Comparison of ENCODE assay signal across 17 mouse cellular contexts in genomic region chr6:53462802-53463201, GRCm38 (mm10).
DNase-seq lines count a peak whose midpoint lies in the region; ATAC-seq and TF ChIP-seq lines count a peak whose summit lies in the region.
"Had no signal": no experiment of that assay in that cellular context is flagged by ENCODE, and none has a peak within 500 bp of the region (broad histone marks: within the 10 kb centered on the region; RNA-seq: fewer than 3 reads in every experiment).

No protein-coding gene starts in this region.

- no peaks in the 10 kb centered on the region for H3K9me3 ChIP-seq in hindbrain, postnatal 0 days (ENCODE audit: low read length)
- H3K9me3 ChIP-seq in hindbrain, embryonic 10.5 days = no peaks in the 10 kb centered on the region
- H3K9me3 ChIP-seq in limb, embryonic 14.5 days (ENCODE audit: control insufficient read depth, low read length) = no peaks in the 10 kb centered on the region
- H3K9me3 ChIP-seq: hindbrain, embryonic 13.5 days; intestine, embryonic 15.5 days; neural tube, embryonic 13.5 days had no signal

- no peaks in the 10 kb centered on the region; the same call in 1 of the 2 replicates for H3K27me3 ChIP-seq in hindbrain, postnatal 0 days (ENCODE audit: insufficient read depth, low read length)
- H3K27me3 ChIP-seq in hindbrain, embryonic 10.5 days (ENCODE audit: insufficient read depth, poor library complexity, severe bottlenecking) = no peaks in the 10 kb centered on the region
- H3K27me3 ChIP-seq in limb, embryonic 14.5 days (ENCODE audit: control insufficient read depth, insufficient read depth, low read length) = no peaks in the 10 kb centered on the region
- H3K27me3 ChIP-seq: hindbrain, embryonic 13.5 days; intestine, embryonic 15.5 days; neural tube, embryonic 13.5 days had no signal

- no peak overlapping the region for H3K4me3 ChIP-seq in hindbrain, postnatal 0 days (ENCODE audit: low read length)
- no peak overlapping the region for H3K4me3 ChIP-seq in hindbrain, embryonic 10.5 days
- H3K4me3 ChIP-seq in limb, embryonic 14.5 days (replicated peaks; ENCODE audit: low read length) = no peak overlapping the region
- H3K4me3 ChIP-seq: hindbrain, embryonic 13.5 days; intestine, embryonic 15.5 days; neural tube, embryonic 13.5 days had no signal

- peak overlapping the region; percentile 25; the same call in 1 of the 2 replicates for H3K4me2 ChIP-seq in hindbrain, postnatal 0 days (ENCODE audit: low read depth, low read length)
- H3K4me2 ChIP-seq in limb, embryonic 14.5 days (replicated peaks; ENCODE audit: low read depth, low read length, severe bottlenecking) = no peak overlapping the region
- H3K4me2 ChIP-seq: hindbrain, embryonic 13.5 days; intestine, embryonic 15.5 days; neural tube, embryonic 13.5 days had no signal

- H3K27ac ChIP-seq in hindbrain, postnatal 0 days = no peak overlapping the region
- H3K27ac ChIP-seq in hindbrain, embryonic 10.5 days = no peak overlapping the region
- peak overlapping the region; percentile 65 for H3K27ac ChIP-seq in limb, embryonic 14.5 days (replicated peaks; ENCODE audit: low read depth, low read length)
- H3K27ac ChIP-seq: hindbrain, embryonic 13.5 days; intestine, embryonic 15.5 days; neural tube, embryonic 13.5 days had no signal

- WGBS in hindbrain, postnatal 0 days = 40% methylated on average over 7 of the region's 7 CpGs
- 80% methylated on average over 7 of the region's 7 CpGs for WGBS in hindbrain, embryonic 10.5 days
- WGBS in limb, embryonic 14.5 days = 30% methylated on average over 7 of the region's 7 CpGs

- no peak overlapping the region for H3K9ac ChIP-seq in hindbrain, postnatal 0 days (replicated peaks; ENCODE audit: low read length)
- no peak overlapping the region for H3K9ac ChIP-seq in limb, embryonic 14.5 days (ENCODE audit: low read depth, low read length, severe bottlenecking)
- H3K9ac ChIP-seq: hindbrain, embryonic 13.5 days; intestine, embryonic 15.5 days; liver, postnatal 0 days; neural tube, embryonic 13.5 days had no signal

- H3K36me3 ChIP-seq in hindbrain, postnatal 0 days (ENCODE audit: insufficient read depth, low read length) = no peaks in the 10 kb centered on the region
- no peaks in the 10 kb centered on the region for H3K36me3 ChIP-seq in hindbrain, embryonic 10.5 days
- no peaks in the 10 kb centered on the region for H3K36me3 ChIP-seq in limb, embryonic 14.5 days (ENCODE audit: control insufficient read depth, insufficient read depth, low read length)
- H3K36me3 ChIP-seq: G1E; hindbrain, embryonic 13.5 days; intestine, embryonic 15.5 days; neural tube, embryonic 13.5 days had no signal

- DNase-seq in cerebellum, adult 11 months = peak; percentile 11
- DNase-seq in cerebellum, adult 8-10 months = no peak
- DNase-seq in hindbrain, postnatal 0 days (ENCODE audit: low spot score) = peak; percentile 48
- DNase-seq in hindbrain, embryonic 10.5 days (ENCODE audit: low spot score) = no peak
- peak; percentile 72 to 84 for DNase-seq in cerebellum, postnatal 14 days
- DNase-seq in limb, embryonic 14.5 days (ENCODE audit: low spot score) = no peak
- no peak for DNase-seq in left cerebral cortex, adult 11 months (ENCODE audit: low spot score)
- DNase-seq in heart, adult 18-20 months = no peak
- DNase-seq: gastrocnemius, postnatal 10 days; liver; liver, postnatal 0 days; thymus, postnatal 36 days had no signal

- no peak for TF ChIP-seq CTCF in hindbrain, postnatal 0 days (IDR thresholded peaks at IDR 0.05; ENCODE audit: low read depth)

- 0 out of 2 replicates have a peak, but pooled peaks cover 3% of the 10 kb centered on the region for H3K4me1 ChIP-seq in hindbrain, postnatal 0 days (ENCODE audit: insufficient read depth, low read length)
- 0 out of 2 replicates have a peak, but pooled peaks cover 7% of the 10 kb centered on the region for H3K4me1 ChIP-seq in hindbrain, embryonic 10.5 days (replicated peaks)
- peaks cover 56% of the 10 kb centered on the region for H3K4me1 ChIP-seq in limb, embryonic 14.5 days (ENCODE audit: control insufficient read depth, insufficient read depth, low read length)
- H3K4me1 ChIP-seq: intestine, embryonic 15.5 days; neural tube, embryonic 13.5 days had no signal

- no peak; the same call in 1 of the 2 replicates for ATAC-seq in hindbrain, postnatal 0 days
- ATAC-seq in limb, embryonic 14.5 days (ENCODE audit: low FRiP score, low read depth) = no peak
- ATAC-seq: CD4-positive, CD25-positive, alpha-beta regulatory T cell, adult 4 months; intestine, embryonic 15.5 days; liver, postnatal 0 days had no signal

- TF ChIP-seq POLR2A in limb, embryonic 14.5 days (IDR thresholded peaks at IDR 0.05; ENCODE audit: borderline replicate concordance, extremely low read depth, insufficient read depth, insufficient read length) = no peak

Comparison
In these comparisons a context has a peak if more than half of its experiments do, and no peak if none do; other contexts are left out.
1. DNase-seq: peak in cerebellum, adult 11 months (single experiment), hindbrain, postnatal 0 days (single experiment) and cerebellum, postnatal 14 days (2 of 2); none in cerebellum, adult 8-10 months (single experiment), hindbrain, embryonic 10.5 days (single experiment), limb, embryonic 14.5 days (single experiment), left cerebral cortex, adult 11 months (single experiment) and heart, adult 18-20 months (0 of 2).